9 mouse cellular contexts compared by ENCODE assay signal in genomic region chr6:127766041-127766604, GRCm38 (mm10). TPM values are rescaled to one million over a fixed set of nuclear protein-coding genes. Genes with fewer than 3 reads are reported as not detected.
A peak's percentile ranks its signal among the peaks of the same experiment; 100 is the strongest.
DNase-seq lines count a peak whose midpoint lies in the region; ATAC-seq and TF ChIP-seq lines count a peak whose summit lies in the region.
"Had no signal": no experiment of that assay in that cellular context is flagged by ENCODE, and none has a peak within 500 bp of the region (broad histone marks: within the 10 kb centered on the region; RNA-seq: fewer than 3 reads in every experiment).

No protein-coding gene starts in this region.

- no peak for TF ChIP-seq POLR2A in heart, adult 2 months (IDR thresholded peaks at IDR 0.05; ENCODE audit: insufficient read depth, low read depth, low read length)

- WGBS in heart, embryonic 14.5 days, result 8% methylated on average over 9 of the region's 11 CpGs
- WGBS in heart, adult 2 months, result 10% methylated on average over 9 of the region's 11 CpGs
- 12% methylated on average over 8 of the region's 11 CpGs for WGBS in liver, embryonic 12.5 days (ENCODE audit: insufficient replicate concordance)

- H3K27me3 ChIP-seq in heart, embryonic 14.5 days (ENCODE audit: control insufficient read depth, insufficient read depth, low read length), result peaks cover 59% of the 10 kb centered on the region
- H3K27me3 ChIP-seq in heart, adult 2 months (ENCODE audit: control insufficient read depth, insufficient read depth, low read length), result peaks cover 10% of the 10 kb centered on the region
- H3K27me3 ChIP-seq in liver, embryonic 12.5 days (replicated peaks), result peaks cover 75% of the 10 kb centered on the region

- no peak for TF ChIP-seq EP300 in heart, adult 2 months (IDR thresholded peaks at IDR 0.05; ENCODE audit: insufficient read depth, low read depth, low read length)

- no peak for DNase-seq in heart, adult 2 months
- DNase-seq in embryo, embryonic 11 days, result peak; percentile 25
- peak; percentile 41 to 58 for DNase-seq in layer of hippocampus, postnatal 10 days (ENCODE audit: low spot score in 2 of 2)
- DNase-seq in retina, embryonic 14.5 days (ENCODE audit: low spot score), result peak; percentile 42
- no peak for DNase-seq in yolk sac, embryonic 10.5 days (ENCODE audit: low spot score)
- no peak for DNase-seq in thymus, postnatal 14 days

- no peak for TF ChIP-seq CTCF in heart, adult 2 months (IDR thresholded peaks at IDR 0.05)

- intact Hi-C loops in heart, adult 2 months (cut with DNase I), result no loop called here

- no peaks in the 10 kb centered on the region for H3K79me2 ChIP-seq in heart, adult 2 months (replicated peaks; ENCODE audit: control insufficient read depth, insufficient read depth, low read length)

- no peak overlapping the region for H3K9ac ChIP-seq in heart, embryonic 14.5 days (ENCODE audit: low read length)
- H3K9ac ChIP-seq in heart, adult 2 months (ENCODE audit: low read depth, low read length), result no peak overlapping the region
- H3K9ac ChIP-seq in liver, embryonic 12.5 days, result no peak overlapping the region
- H3K9ac ChIP-seq: limb, embryonic 13.5 days had no signal

- peak overlapping the region; percentile 59 to 77 for H3K27ac ChIP-seq in heart, embryonic 14.5 days (replicated peaks in 1 of 2; ENCODE audit: control insufficient read depth in 1 of 2, insufficient read depth in 1 of 2, low read depth in 2 of 2, low read length in 2 of 2)
- H3K27ac ChIP-seq in heart, adult 2 months, result no peak overlapping the region
- no peak overlapping the region for H3K27ac ChIP-seq in liver, embryonic 12.5 days
- H3K27ac ChIP-seq: limb, embryonic 13.5 days had no signal

- peak overlapping the region; percentile 94 for H3K4me2 ChIP-seq in heart, embryonic 14.5 days (ENCODE audit: low read length)
- no peak overlapping the region for H3K4me2 ChIP-seq in liver, embryonic 12.5 days

- no peaks in the 10 kb centered on the region for H3K9me3 ChIP-seq in heart, embryonic 14.5 days (ENCODE audit: control insufficient read depth, low read length)
- no peaks in the 10 kb centered on the region for H3K9me3 ChIP-seq in liver, embryonic 12.5 days (replicated peaks)
- H3K9me3 ChIP-seq: limb, embryonic 13.5 days had no signal

- ATAC-seq in heart, embryonic 14.5 days (ENCODE audit: insufficient number of reproducible peaks, insufficient read depth, low FRiP score, low read depth), result 0 out of 2 replicates have a peak, but pooled peaks have one; percentile 19
- no peak for ATAC-seq in liver, embryonic 12.5 days

- H3K36me3 ChIP-seq in heart, embryonic 14.5 days (ENCODE audit: control insufficient read depth, insufficient read depth, low read length), result no peaks in the 10 kb centered on the region
- no peaks in the 10 kb centered on the region for H3K36me3 ChIP-seq in heart, adult 2 months (ENCODE audit: control insufficient read depth, insufficient read depth, low read length)
- no peaks in the 10 kb centered on the region for H3K36me3 ChIP-seq in liver, embryonic 12.5 days
- H3K36me3 ChIP-seq: limb, embryonic 13.5 days had no signal

- H3K4me3 ChIP-seq in heart, embryonic 14.5 days (ENCODE audit: control insufficient read depth in 1 of 2, insufficient read depth in 1 of 2, low read depth in 1 of 2, low read length in 2 of 2), result peak overlapping the region in 1 of 2 experiments; percentile 52; a peak in 2 of 4 replicates
- H3K4me3 ChIP-seq in heart, adult 2 months, result no peak overlapping the region
- no peak overlapping the region for H3K4me3 ChIP-seq in liver, embryonic 12.5 days

- peaks cover 22 to 32% of the 10 kb centered on the region in 2 experiments for H3K4me1 ChIP-seq in heart, embryonic 14.5 days (ENCODE audit: control insufficient read depth in 2 of 2, insufficient read depth in 2 of 2, low read length in 2 of 2)
- H3K4me1 ChIP-seq in heart, adult 2 months (ENCODE audit: control insufficient read depth, insufficient read depth, low read length), result peaks cover 2% of the 10 kb centered on the region; the same call in 1 of the 2 replicates
- 0 out of 2 replicates have a peak, but pooled peaks cover 3% of the 10 kb centered on the region for H3K4me1 ChIP-seq in liver, embryonic 12.5 days

RNA-seq across cellular contexts. Expression of gene Prmt8, which starts 3.1 kb away (rescaled TPM):
- polyA plus RNA-seq in heart, embryonic 14.5 days (2014; fragmentation: Nextera tagmentation; extraction: Ambion mirVana), result 0.09 TPM in 2 replicates
- total RNA-seq in heart, adult 2 months (2021), result not detected
- polyA plus RNA-seq in heart, adult 2 months (2012; rRNA removed), result 0.06 TPM in 1 of 2 replicates, not detected in the other
- total RNA-seq in layer of hippocampus, postnatal 10 days (2021), result 10 to 100 TPM; 81.0 to 84.0 TPM
- polyA plus RNA-seq in liver, embryonic 12.5 days (2016; fragmentation: Nextera tagmentation; extraction: Ambion mirVana), result not detected in 2 replicates

Comparison
In these comparisons a context has a peak if more than half of its experiments do, and no peak if none do; other contexts are left out.
1. H3K27ac ChIP-seq: peak in heart, embryonic 14.5 days (2 of 2); none in heart, adult 2 months (single experiment) and liver, embryonic 12.5 days (single experiment).
2. DNase-seq: peak in embryo, embryonic 11 days (single experiment), layer of hippocampus, postnatal 10 days (2 of 2) and retina, embryonic 14.5 days (single experiment); none in heart, adult 2 months (0 of 2), yolk sac, embryonic 10.5 days (single experiment) and thymus, postnatal 14 days (single experiment).